Mouse (Mus musculus): ENCODE results near the gene Gp1ba. TPM values are rescaled to one million over a fixed set of nuclear protein-coding genes. Genes with fewer than 3 reads are reported as not detected.

Gp1ba gene
- total RNA-seq, 2 experiments from 2014 or later = 0.17 to 0.22 TPM

GRCm38 (mm10) chr11:70651391-70651790, 12.5 kb downstream of the Gp1ba start:
- no peak for DNase-seq
- intact Hi-C loops (cut with DNase I) = loop anchor here (10.0 kb wide), 1 partner anchor 657 kb away; the partner anchor contains the start of genes Gabarap and Phf23

GRCm38 (mm10) chr11:70652029-70652883, 13.3 kb downstream of the Gp1ba start:
- intact Hi-C loops (cut with DNase I) = loop anchor here (10.0 kb wide), 1 partner anchor 657 kb away; the partner anchor contains the start of genes Gabarap and Phf23
- DNase-seq = no peak

GRCm38 (mm10) chr11:70652884-70653344, 14.0 kb downstream of the Gp1ba start:
- no peak for DNase-seq
- intact Hi-C loops (cut with DNase I) = loop anchor here (10.0 kb wide), 1 partner anchor 658 kb away; the partner anchor contains the start of genes Gabarap and Phf23

- peak; percentile 76 to 77 for DNase-seq
- intact Hi-C loops (cut with DNase I) = loop anchor here (2.0 to 10.0 kb wide), 2 partner anchors 33 to 659 kb away; partner anchors contain the start of genes Gabarap and Phf23
Observed at GRCm38 (mm10) chr11:70653345-70654197, 14.6 kb downstream of the Gp1ba start.

- DNase-seq = peak; percentile 78 to 83
- intact Hi-C loops (cut with DNase I) = loop anchor here (2.0 to 10.0 kb wide), 2 partner anchors 32 to 660 kb away; partner anchors contain the start of genes Gabarap and Phf23
Observed at GRCm38 (mm10) chr11:70654198-70654922, 15.4 kb downstream of the Gp1ba start, which contains the start of gene Pfn1. Gene Pfn1 (minus strand): TSS chr11:70654644.

- intact Hi-C loops (cut with DNase I) = loop anchor here (2.0 to 10.0 kb wide), 2 partner anchors 32 to 660 kb away; partner anchors contain the start of genes Gabarap and Phf23
- DNase-seq = peak; percentile 86 to 87
Observed at GRCm38 (mm10) chr11:70654923-70655570, 16.1 kb downstream of the Gp1ba start.

GRCm38 (mm10) chr11:70655571-70656455, 16.9 kb downstream of the Gp1ba start:
- peak; percentile 72 to 76 for DNase-seq
- intact Hi-C loops (cut with DNase I) = loop anchor here (2.0 to 10.0 kb wide), 2 partner anchors 31 to 661 kb away; partner anchors contain the start of genes Gabarap and Phf23

- peak; percentile 79 to 84 for DNase-seq
- intact Hi-C loops (cut with DNase I) = loop anchor here (10.0 kb wide), 1 partner anchor 662 kb away; the partner anchor contains the start of genes Gabarap and Phf23
Observed at GRCm38 (mm10) chr11:70656456-70656927, 17.6 kb downstream of the Gp1ba start.

GRCm38 (mm10) chr11:70656964-70657363, 18.0 kb downstream of the Gp1ba start, which contains the start of gene Eno3:
Gene Eno3 (plus strand): TSS chr11:70657202.
- DNase-seq = peak; percentile 65
- intact Hi-C loops (cut with DNase I) = loop anchor here (10.0 kb wide), 1 partner anchor 662 kb away; the partner anchor contains the start of genes Gabarap and Phf23

- DNase-seq = no peak
- intact Hi-C loops (cut with DNase I) = loop anchor here (10.0 kb wide), 1 partner anchor 663 kb away; the partner anchor contains the start of genes Gabarap and Phf23
Observed at GRCm38 (mm10) chr11:70657573-70657972, 18.7 kb downstream of the Gp1ba start.

GRCm38 (mm10) chr11:70657991-70658390, 19.1 kb downstream of the Gp1ba start:
- intact Hi-C loops (cut with DNase I) = loop anchor here (10.0 kb wide), 1 partner anchor 663 kb away; the partner anchor contains the start of genes Gabarap and Phf23
- no peak for DNase-seq

- intact Hi-C loops (cut with DNase I) = loop anchor here (10.0 kb wide), 1 partner anchor 664 kb away; the partner anchor contains the start of genes Gabarap and Phf23
- no peak for DNase-seq
Observed at GRCm38 (mm10) chr11:70658521-70658920, 19.6 kb downstream of the Gp1ba start.

- intact Hi-C loops (cut with DNase I) = loop anchor here (10.0 kb wide), 1 partner anchor 664 kb away; the partner anchor contains the start of genes Gabarap and Phf23
- no peak for DNase-seq
Observed at GRCm38 (mm10) chr11:70658942-70659341, 20.0 kb downstream of the Gp1ba start.

- DNase-seq = no peak
- intact Hi-C loops (cut with DNase I) = no loop called here
Observed at GRCm38 (mm10) chr11:70660571-70660970, 21.6 kb downstream of the Gp1ba start.

- no peak for DNase-seq
- intact Hi-C loops (cut with DNase I) = no loop called here
Observed at GRCm38 (mm10) chr11:70663101-70663500, 24.2 kb downstream of the Gp1ba start.

- peak; percentile 55 to 65 for DNase-seq
- intact Hi-C loops (cut with DNase I) = no loop called here
Observed at GRCm38 (mm10) chr11:70663957-70664356, 25.0 kb downstream of the Gp1ba start.

- intact Hi-C loops (cut with DNase I) = no loop called here
- DNase-seq = no peak
Observed at GRCm38 (mm10) chr11:70664741-70665140, 25.8 kb downstream of the Gp1ba start.

Data from heart, postnatal 14 days (tissue).